Mouse (Mus musculus): ENCODE data around the gene Actb. TPM values are rescaled to one million over a fixed set of nuclear protein-coding genes. Genes with fewer than 3 reads are reported as not detected.

Actb gene
- 7,963 to 8,422 TPM (median 8,086 TPM) in 4 replicates for total RNA-seq (2023)

GRCm38 (mm10) chr5:142906532-142907047, at the start of gene Actb:
TSS of gene Actb (minus strand) at chr5:142906754.

GRCm38 (mm10) chr5:142894918-142895613, 11.5 kb downstream of the Actb start, which contains the start of gene Fbxl18:
TSS of gene Fbxl18 (minus strand) at chr5:142895421.

Other genes starting within 250 kb of the Actb start
- 4.4 to 6.5 TPM (median 4.6 TPM) in 4 replicates for gene Slc29a4, start 214.2 kb downstream of the Actb start, total RNA-seq (2023)
- gene Tnrc18, start 89.1 kb downstream of the Actb start, total RNA-seq (2023) = 104 to 127 TPM (median 121 TPM) in 4 replicates
- gene Fbxl18, start 11.3 kb downstream of the Actb start, total RNA-seq (2023) = 8.5 to 10.4 TPM (median 9.1 TPM) in 4 replicates
- 1.1 to 1.5 TPM (median 1.4 TPM) in 4 replicates for gene Fscn1, start 53.6 kb upstream of the Actb start, total RNA-seq (2023)
- 112 to 125 TPM (median 123 TPM) in 4 replicates for gene Rnf216, start 206.2 kb upstream of the Actb start, total RNA-seq (2023)
- gene Olfr718-ps1, start 240.8 kb upstream of the Actb start, total RNA-seq (2023) = 0.32 to 0.36 TPM (median 0.34 TPM) in 3 of 4 replicates, not detected in the other

Measured in B cell, adult 62 days (primary cell).